Mouse (Mus musculus) kidney, embryonic 16.5 days (tissue): Measurements from ENCODE around the gene Tmem233. TPM values are rescaled to one million over a fixed set of nuclear protein-coding genes. Genes with fewer than 3 reads are reported as not detected.

Source experiments
- ATAC-seq: fragments of 200-750 bp; cut with Nextera tagmentation; 2 replicates; pipeline ENCODE4 v1.8.0; 2017; ENCODE audit warnings: moderate TSS enrichment; ENCODE audit not compliant: low FRiP score, low TSS enrichment
- H3K27ac ChIP-seq: fragments of 300-500 bp; sonication (generic); 2 replicates; pipeline ENCODE4 v1.5.1; 2014; ENCODE audit warnings: low read length
- H3K27me3 ChIP-seq: fragments of 300-500 bp; sonication (generic); 2 replicates; pipeline ENCODE4 v1.6.1; 2014; ENCODE audit warnings: low read length, control low read depth, mixed read lengths; ENCODE audit not compliant: insufficient read depth
- H3K36me3 ChIP-seq: fragments of 300-500 bp; sonication (generic); 2 replicates; pipeline ENCODE4 v1.6.1; 2014; ENCODE audit warnings: low read length, control low read depth, mixed read lengths; ENCODE audit not compliant: insufficient read depth
- H3K4me1 ChIP-seq: fragments of 300-500 bp; sonication (generic); 2 replicates; pipeline ENCODE4 v1.6.1; 2014; ENCODE audit warnings: low read length, control low read depth, mixed read lengths; ENCODE audit not compliant: insufficient read depth
- H3K4me2 ChIP-seq: fragments of 300-500 bp; sonication (generic); replicated peaks from 2 replicates; pipeline ENCODE4 v1.6.1; 2014; ENCODE audit warnings: low read depth, low read length
- H3K4me3 ChIP-seq: fragments of 300-500 bp; sonication (generic); 2 replicates; pipeline ENCODE4 v1.5.1; 2014; ENCODE audit warnings: mild to moderate bottlenecking, low read length
- H3K9ac ChIP-seq: fragments of 300-500 bp; sonication (generic); replicated peaks from 2 replicates; pipeline ENCODE4 v1.6.1; 2014; ENCODE audit warnings: low read length
- H3K9me3 ChIP-seq: fragments of 300-500 bp; sonication (generic); 2 replicates; pipeline ENCODE4 v1.6.1; 2016; ENCODE audit warnings: low read length, control low read depth
- WGBS: fragments of 180-500 bp; shearing (Covaris S2); extraction: QIAGEN DNeasy Blood & Tissue Kit; methylation state at CpG from one replicate; pipeline ENCODE4 v1.1.7; 2014; 5-methylcytosine and 5-hydroxymethylcytosine counted together
- polyA plus RNA-seq: library from polyadenylated mRNA; unstranded; fragments of >200 nt; fragmentation: Nextera tagmentation; extraction: Ambion mirVana; gene quantifications from 2 replicates; pipeline ENCODE4 v1.2.1, GENCODE M21; 2015

The Tmem233 gene
- polyA plus RNA-seq, 1 experiment from 2014 or later, result not detected

- ATAC-seq, result no peak
- H3K36me3 ChIP-seq, result no peaks in the 10 kb centered on the region
- 55% methylated on average over 6 of the region's 6 CpGs for WGBS
- peaks cover 20% of the 10 kb centered on the region for H3K27me3 ChIP-seq
- H3K4me2 ChIP-seq, result no peak overlapping the region
- H3K4me1 ChIP-seq, result no peaks in the 10 kb centered on the region; the same call in 1 of the 2 replicates
- H3K9me3 ChIP-seq, result no peaks in the 10 kb centered on the region
- H3K4me3 ChIP-seq, result no peak overlapping the region
- no peak overlapping the region for H3K27ac ChIP-seq
- H3K9ac ChIP-seq, result no peak overlapping the region
Measured at GRCm38 (mm10) chr5:116080736-116081135, 2.3 kb downstream of the Tmem233 start.

- Histone ChIP-seq H3K27me3 (no peaks in the 10 kb centered on the region), H3K27ac (no peak overlapping the region), H3K4me3 (no peak overlapping the region), H3K36me3 (no peaks in the 10 kb centered on the region), H3K4me1 (no peaks in the 10 kb centered on the region), H3K9me3 (no peaks in the 10 kb centered on the region), H3K4me2 (no peak overlapping the region), H3K9ac (no peak overlapping the region)
- 92% methylated on average over 4 of the region's 4 CpGs for WGBS
- no peak for ATAC-seq
Measured at GRCm38 (mm10) chr5:116069618-116070017, 13.4 kb downstream of the Tmem233 start.

GRCm38 (mm10) chr5:116052826-116053225 is 30.2 kb downstream of the Tmem233 start:
- 52% methylated on average over 6 of the region's 6 CpGs for WGBS
- H3K9ac ChIP-seq, result no peak overlapping the region
- H3K4me2 ChIP-seq, result no peak overlapping the region
- no peaks in the 10 kb centered on the region for H3K9me3 ChIP-seq
- no peak overlapping the region for H3K4me3 ChIP-seq
- H3K27ac ChIP-seq, result no peak overlapping the region
- H3K27me3 ChIP-seq, result no peaks in the 10 kb centered on the region
- ATAC-seq, result no peak
- H3K36me3 ChIP-seq, result no peaks in the 10 kb centered on the region
- no peaks in the 10 kb centered on the region for H3K4me1 ChIP-seq

- H3K4me3 ChIP-seq, result no peak overlapping the region
- no peak overlapping the region for H3K4me2 ChIP-seq
- no peak for ATAC-seq
- no peaks in the 10 kb centered on the region for H3K27me3 ChIP-seq
- no peaks in the 10 kb centered on the region for H3K4me1 ChIP-seq
- H3K27ac ChIP-seq, result no peak overlapping the region
- H3K36me3 ChIP-seq, result no peaks in the 10 kb centered on the region
- 87% methylated on average over 5 of the region's 5 CpGs for WGBS
- no peak overlapping the region for H3K9ac ChIP-seq
- no peaks in the 10 kb centered on the region for H3K9me3 ChIP-seq
Measured at GRCm38 (mm10) chr5:116052171-116052570, 30.9 kb downstream of the Tmem233 start.

GRCm38 (mm10) chr5:116049821-116050220 is 33.2 kb downstream of the Tmem233 start:
- no peaks in the 10 kb centered on the region for H3K36me3 ChIP-seq
- no peaks in the 10 kb centered on the region for H3K27me3 ChIP-seq
- ATAC-seq, result no peak
- WGBS, result 78% methylated on average over 4 of the region's 4 CpGs
- no peaks in the 10 kb centered on the region for H3K4me1 ChIP-seq
- no peak overlapping the region for H3K9ac ChIP-seq
- H3K4me3 ChIP-seq, result no peak overlapping the region
- H3K27ac ChIP-seq, result no peak overlapping the region
- H3K4me2 ChIP-seq, result no peak overlapping the region
- H3K9me3 ChIP-seq, result no peaks in the 10 kb centered on the region

- Histone ChIP-seq H3K4me2 (no peak overlapping the region), H3K27ac (no peak overlapping the region), H3K27me3 (no peaks in the 10 kb centered on the region), H3K9me3 (no peaks in the 10 kb centered on the region), H3K4me1 (no peaks in the 10 kb centered on the region), H3K4me3 (no peak overlapping the region), H3K9ac (no peak overlapping the region), H3K36me3 (no peaks in the 10 kb centered on the region)
- no peak for ATAC-seq
- 85% methylated on average over 3 of the region's 3 CpGs for WGBS
Measured at GRCm38 (mm10) chr5:116048321-116048720, 34.7 kb downstream of the Tmem233 start.

GRCm38 (mm10) chr5:116046246-116046645 is 36.8 kb downstream of the Tmem233 start:
- no peak for ATAC-seq
- Histone ChIP-seq H3K27ac (no peak overlapping the region), H3K4me2 (no peak overlapping the region), H3K4me1 (no peaks in the 10 kb centered on the region), H3K27me3 (no peaks in the 10 kb centered on the region), H3K9ac (no peak overlapping the region), H3K4me3 (no peak overlapping the region), H3K36me3 (no peaks in the 10 kb centered on the region), H3K9me3 (no peaks in the 10 kb centered on the region)
- 76% methylated on average over 4 of the region's 4 CpGs for WGBS

GRCm38 (mm10) chr5:116045581-116045980 is 37.5 kb downstream of the Tmem233 start:
- Histone ChIP-seq H3K4me1 (no peaks in the 10 kb centered on the region), H3K27ac (no peak overlapping the region), H3K9me3 (no peaks in the 10 kb centered on the region), H3K36me3 (no peaks in the 10 kb centered on the region), H3K9ac (no peak overlapping the region), H3K4me3 (no peak overlapping the region), H3K4me2 (no peak overlapping the region), H3K27me3 (no peaks in the 10 kb centered on the region)
- WGBS, result 82% methylated on average over 8 of the region's 8 CpGs
- ATAC-seq, result no peak

GRCm38 (mm10) chr5:116042241-116042640 is 40.8 kb downstream of the Tmem233 start:
- H3K9me3 ChIP-seq, result no peaks in the 10 kb centered on the region
- no peaks in the 10 kb centered on the region for H3K27me3 ChIP-seq
- no peaks in the 10 kb centered on the region for H3K4me1 ChIP-seq
- no peak overlapping the region for H3K4me2 ChIP-seq
- H3K4me3 ChIP-seq, result no peak overlapping the region
- no peaks in the 10 kb centered on the region for H3K36me3 ChIP-seq
- no peak overlapping the region for H3K27ac ChIP-seq
- WGBS, result 74% methylated on average over 7 of the region's 7 CpGs
- no peak overlapping the region for H3K9ac ChIP-seq
- no peak for ATAC-seq

- Histone ChIP-seq H3K4me1 (no peaks in the 10 kb centered on the region), H3K27ac (no peak overlapping the region), H3K36me3 (no peaks in the 10 kb centered on the region), H3K4me2 (peak overlapping the region; percentile 29), H3K4me3 (no peak overlapping the region; the same call in 1 of the 2 replicates), H3K9ac (no peak overlapping the region), H3K27me3 (no peaks in the 10 kb centered on the region), H3K9me3 (no peaks in the 10 kb centered on the region)
- WGBS, result 20% methylated on average over 11 of the region's 11 CpGs
- no peak for ATAC-seq
Measured at GRCm38 (mm10) chr5:116039706-116040105, 43.3 kb downstream of the Tmem233 start.
